Mouse (Mus musculus) intestine, embryonic 16.5 days (tissue): ENCODE data around the gene Ifit3b. TPM values are rescaled to one million over a fixed set of nuclear protein-coding genes. Genes with fewer than 3 reads are reported as not detected.

Experiments used
- ATAC-seq: fragments of 200-750 bp; cut with Nextera tagmentation; 2 replicates; pipeline ENCODE4 v1.8.0; 2017; ENCODE audit warnings: moderate TSS enrichment, moderate library complexity
- H3K27ac ChIP-seq: fragments of 300-500 bp; sonication (generic); 2 replicates; pipeline ENCODE4 v1.5.1; 2014; ENCODE audit warnings: mild to moderate bottlenecking, low read length
- H3K27me3 ChIP-seq: fragments of 300-500 bp; sonication (generic); replicated peaks from 2 replicates; pipeline ENCODE4 v1.6.1; 2014; ENCODE audit warnings: low read length, control low read depth, mixed read lengths; ENCODE audit not compliant: control insufficient read depth, insufficient read depth
- H3K36me3 ChIP-seq: fragments of 300-500 bp; sonication (generic); 2 replicates; pipeline ENCODE4 v1.6.1; 2014; ENCODE audit warnings: low read length, control low read depth; ENCODE audit not compliant: control insufficient read depth, insufficient read depth
- H3K4me1 ChIP-seq: fragments of 300-500 bp; sonication (generic); 2 replicates; pipeline ENCODE4 v1.6.1; 2014; ENCODE audit warnings: low read length, control low read depth, mixed read lengths; ENCODE audit not compliant: control insufficient read depth, insufficient read depth
- H3K4me2 ChIP-seq: fragments of 300-500 bp; sonication (generic); 2 replicates; pipeline ENCODE4 v1.6.1; 2014; ENCODE audit warnings: low read depth, low read length, control low read depth
- H3K4me3 ChIP-seq: fragments of 300-500 bp; sonication (generic); 2 replicates; pipeline ENCODE4 v1.5.1; 2014; ENCODE audit warnings: mild to moderate bottlenecking, low read length
- H3K9ac ChIP-seq: fragments of 300-500 bp; sonication (generic); 2 replicates; pipeline ENCODE4 v1.6.1; 2014; ENCODE audit warnings: low read depth, low read length
- H3K9me3 ChIP-seq: fragments of 300-500 bp; sonication (generic); 2 replicates; pipeline ENCODE4 v1.6.1; 2016; ENCODE audit warnings: low read length, control low read depth; ENCODE audit not compliant: control insufficient read depth
- WGBS: fragments of 180-500 bp; shearing (Covaris S2); extraction: QIAGEN DNeasy Blood & Tissue Kit; methylation state at CpG from one replicate; pipeline ENCODE4 v1.1.7; 2014; 5-methylcytosine and 5-hydroxymethylcytosine counted together
- polyA plus RNA-seq: library from polyadenylated mRNA; unstranded; fragments of >200 nt; fragmentation: Nextera tagmentation; extraction: Ambion mirVana; gene quantifications from 2 replicates; pipeline ENCODE4 v1.2.1, GENCODE M21; 2015

Ifit3b gene
- polyA plus RNA-seq, 1 experiment from 2014 or later, result 0.15 TPM

DNA sequence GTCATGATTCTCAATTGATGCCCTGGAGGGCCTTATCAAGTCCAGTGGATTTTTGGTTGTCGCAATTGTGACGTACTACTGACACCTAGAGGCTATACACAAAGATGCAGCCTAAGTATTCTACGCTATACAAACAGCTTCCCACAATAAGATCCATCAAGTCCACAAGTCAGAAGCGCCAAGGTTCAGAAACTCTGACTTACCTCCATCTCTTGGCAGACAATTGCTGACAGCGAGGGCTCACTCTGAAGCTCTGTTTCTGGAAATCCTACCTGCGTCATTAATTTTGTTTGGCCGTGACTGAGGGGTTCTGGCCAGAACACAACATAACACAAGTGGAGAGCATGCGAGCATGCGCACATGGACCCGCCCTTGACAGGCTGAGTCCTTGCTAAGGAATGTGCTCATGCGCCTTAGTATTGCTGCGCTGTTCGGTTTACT, 54.3 kb downstream of the Ifit3b start:
- 8% methylated on average over 13 of the region's 13 CpGs for WGBS
- H3K27me3 ChIP-seq, result no peaks in the 10 kb centered on the region
- H3K9me3 ChIP-seq, result no peaks in the 10 kb centered on the region
- peak overlapping the region; percentile 43 for H3K4me3 ChIP-seq
- no peaks in the 10 kb centered on the region for H3K4me1 ChIP-seq
- ATAC-seq, result peak; percentile 96
- no peaks in the 10 kb centered on the region for H3K36me3 ChIP-seq
- no peak overlapping the region for H3K27ac ChIP-seq
- no peak overlapping the region for H3K9ac ChIP-seq
- H3K4me2 ChIP-seq, result peak overlapping the region; percentile 55

DNA sequence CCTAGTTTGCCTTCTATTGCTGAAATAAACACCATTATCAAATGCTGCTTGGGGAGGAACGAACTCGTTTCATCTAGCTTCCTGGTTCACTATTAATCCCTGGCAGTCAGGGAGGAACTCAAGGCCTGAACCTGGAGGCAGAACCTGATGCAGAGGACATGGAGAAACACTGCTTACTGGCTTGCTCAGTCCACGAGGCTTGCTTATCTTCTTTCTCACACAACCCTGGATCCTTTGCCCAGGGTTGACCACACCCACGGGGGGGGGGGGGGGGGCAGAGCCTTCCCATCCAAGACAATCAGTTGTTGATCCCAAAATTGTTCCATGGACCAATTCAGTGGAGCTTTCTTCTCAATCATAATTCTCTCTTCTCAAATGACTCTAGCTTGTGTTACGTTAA, 55.0 kb downstream of the Ifit3b start:
- H3K36me3 ChIP-seq, result no peaks in the 10 kb centered on the region
- ATAC-seq, result 0 out of 2 replicates have a peak, but pooled peaks have one; percentile 40
- no peaks in the 10 kb centered on the region for H3K4me1 ChIP-seq
- WGBS, result 46% methylated on average over 5 of the region's 5 CpGs
- no peak overlapping the region for H3K9ac ChIP-seq
- H3K27me3 ChIP-seq, result no peaks in the 10 kb centered on the region
- H3K4me2 ChIP-seq, result no peak overlapping the region
- H3K27ac ChIP-seq, result no peak overlapping the region
- H3K9me3 ChIP-seq, result no peaks in the 10 kb centered on the region
- no peak overlapping the region for H3K4me3 ChIP-seq

Other genes with a start within 250 kb of the Ifit3b start
- 3.6 and 4.0 TPM in 2 replicates for gene Ch25h, start 132.8 kb upstream of the Ifit3b start, polyA plus RNA-seq
- gene Lipa, start 80.5 kb upstream of the Ifit3b start, polyA plus RNA-seq, result 39.9 and 42.2 TPM in 2 replicates
- gene Ifit2, start 57.3 kb upstream of the Ifit3b start, polyA plus RNA-seq, result 5.7 and 5.8 TPM in 2 replicates
- 0.70 and 1.6 TPM in 2 replicates for gene Ifit3, start 24.4 kb upstream of the Ifit3b start, polyA plus RNA-seq
- gene Ifit1bl1, start 6.0 kb upstream of the Ifit3b start, polyA plus RNA-seq, result 0.86 and 0.88 TPM in 2 replicates
- 19.9 and 32.3 TPM in 2 replicates for gene Ifit1bl2, start 32.8 kb downstream of the Ifit3b start, polyA plus RNA-seq
- 10.8 and 12.6 TPM in 2 replicates for gene Ifit1, start 32.9 kb downstream of the Ifit3b start, polyA plus RNA-seq
- gene Slc16a12, start 139.3 kb downstream of the Ifit3b start, polyA plus RNA-seq, result 8.1 and 8.3 TPM in 2 replicates